Mouse (Mus musculus): ENCODE results near the gene Lrfn5.

DNA sequence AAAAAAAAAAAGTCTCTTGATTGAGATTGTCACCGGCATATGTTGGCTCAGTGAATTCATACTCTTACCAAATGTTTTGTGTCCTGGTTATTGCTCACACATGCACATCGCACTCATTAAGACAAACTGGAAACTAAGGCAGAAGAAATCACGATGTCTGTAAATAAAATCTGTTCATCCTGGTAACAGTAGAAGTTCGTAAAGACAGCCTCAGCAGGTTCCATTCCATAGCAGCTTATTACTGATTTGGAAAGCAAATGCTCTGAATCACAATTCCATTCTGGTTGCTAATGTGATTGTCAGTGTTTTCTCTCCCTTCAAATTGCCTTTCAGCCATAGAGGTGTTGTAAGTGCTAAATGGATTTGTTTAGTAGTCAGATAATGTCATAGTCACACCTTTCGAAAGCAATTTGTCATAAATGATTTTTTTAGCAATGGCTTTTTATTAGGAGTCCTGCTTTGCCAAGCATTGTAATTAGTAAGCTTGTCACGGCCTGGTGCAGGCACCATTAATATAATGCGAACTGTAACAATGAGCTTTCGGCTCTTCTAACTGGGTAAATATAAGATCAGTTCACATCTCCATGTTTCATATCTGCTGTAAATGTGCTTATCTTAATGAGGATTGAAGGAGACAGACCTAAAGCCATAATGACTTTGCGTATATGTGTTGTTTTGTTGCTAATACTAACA is 319.8 kb downstream of the Lrfn5 start:
- no peak for TF ChIP-seq POLR2A (IDR thresholded peaks at IDR 0.05; ENCODE audit: insufficient read depth, low read length)
- no peak for TF ChIP-seq CTCF (IDR thresholded peaks at IDR 0.05; ENCODE audit: low read depth, low read length)
- TF ChIP-seq EP300 (IDR thresholded peaks at IDR 0.05; ENCODE audit: insufficient read depth, low read depth, low read length) = no peak

All from ES-Bruce4 (cell line).